Mouse (Mus musculus): ENCODE results near the gene Pou6f2.

DNA sequence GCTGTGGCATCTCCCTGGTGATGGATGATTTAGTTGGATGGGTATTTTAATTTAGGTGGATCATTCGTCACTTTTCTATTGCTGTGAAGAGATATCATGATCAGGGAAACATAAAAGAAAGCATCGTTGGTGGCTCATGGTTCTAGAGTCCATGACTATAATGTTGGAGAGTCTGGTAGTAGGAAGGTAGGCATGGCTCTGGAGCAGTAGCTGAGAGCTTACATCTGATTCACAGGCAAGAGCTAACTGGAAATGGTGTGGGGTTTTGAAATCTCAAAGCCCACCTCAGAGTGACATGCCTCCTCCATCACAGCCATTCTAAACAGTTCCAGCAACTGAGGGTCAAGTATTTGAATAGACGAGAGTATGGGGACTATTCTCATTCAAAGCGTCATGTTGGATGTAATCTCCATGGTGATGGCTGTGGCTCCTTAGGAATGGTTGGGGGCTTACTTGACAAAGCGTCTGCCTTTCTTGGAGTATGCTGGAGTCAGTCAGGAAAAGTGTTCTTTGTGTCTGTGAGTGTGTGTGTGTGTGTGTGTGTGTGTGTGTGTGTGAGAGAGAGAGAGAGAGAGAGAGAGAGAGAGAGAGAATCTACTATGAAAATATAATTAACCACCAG is 115.0 kb downstream of the Pou6f2 start:
- TF ChIP-seq CTCF (IDR thresholded peaks at IDR 0.05; ENCODE audit: low read depth) (no peak), EP300 (IDR thresholded peaks at IDR 0.05; ENCODE audit: low read depth) (no peak)

Data from liver, embryonic 14.5 days (tissue).